Mouse (Mus musculus) liver, embryonic 18 days (tissue): Measurements from ENCODE around the gene Zfp558. TPM values are rescaled to one million over a fixed set of nuclear protein-coding genes. Genes with fewer than 3 reads are reported as not detected.

Experiments
- polyA plus RNA-seq: library from polyadenylated mRNA; depleted of rRNA; stranded (reverse); fragments of >200 nt; gene quantifications from 2 replicates; pipeline ENCODE4 v1.2.3, GENCODE M21; 2012; rRNA removed

The Zfp558 gene
- polyA plus RNA-seq = 0.20 and 0.34 TPM in 2 replicates

GRCm38 (mm10) chr9:18478168-18478567 is at the start of gene Zfp558, which contains the start of gene Mbd3l1:
Gene Zfp558, minus strand, starts transcription at chr9:18478268.
Gene Mbd3l1, plus strand, starts transcription at chr9:18478359.

GRCm38 (mm10) chr9:18430354-18430753 is 47.7 kb downstream of the Zfp558 start, which contains the start of gene Mbd3l2:
Gene Mbd3l2, plus strand, starts transcription at chr9:18430654.

Other genes starting within 250 kb of the Zfp558 start
- 12.1 and 13.0 TPM in 2 replicates for gene Chordc1, start 186.1 kb downstream of the Zfp558 start, polyA plus RNA-seq
- gene Naalad2, start 75.3 kb downstream of the Zfp558 start, polyA plus RNA-seq = 0.37 and 0.48 TPM in 2 replicates
- not detected in 2 replicates for gene Ubtfl1, start 73.8 kb downstream of the Zfp558 start, polyA plus RNA-seq
- gene Mbd3l2, start 47.6 kb downstream of the Zfp558 start, polyA plus RNA-seq = not detected in 2 replicates
- not detected in 2 replicates for gene Mbd3l1, start 91 bp upstream of the Zfp558 start, polyA plus RNA-seq
- gene Muc16, start 196.3 kb upstream of the Zfp558 start, polyA plus RNA-seq = 0.77 and 0.95 TPM in 2 replicates